Mouse (Mus musculus): Measurements from ENCODE around the gene Nr1d1. TPM values are rescaled to one million over a fixed set of nuclear protein-coding genes. Genes with fewer than 3 reads are reported as not detected.
"Not testable (repeated sequence)": the region's sequence is repeated elsewhere in the genome, so short reads cannot be mapped to it uniquely, and the experiment has no call there.

Gene Nr1d1
- total RNA-seq, 2 experiments from 2014 or later: 56.3 to 152 TPM

- H3K27ac ChIP-seq: peak overlapping the region; percentile 100
- peak overlapping the region; percentile 77 for H3K4me3 ChIP-seq
- intact Hi-C loops (cut with DNase I): no loop called here
- no peak for TF ChIP-seq CTCF (IDR thresholded peaks at IDR 0.05)
- peak; percentile 21 for DNase-seq
Measured at GRCm38 (mm10) chr11:98744456-98745019, 30.6 kb downstream of the Nr1d1 start.

DNA sequence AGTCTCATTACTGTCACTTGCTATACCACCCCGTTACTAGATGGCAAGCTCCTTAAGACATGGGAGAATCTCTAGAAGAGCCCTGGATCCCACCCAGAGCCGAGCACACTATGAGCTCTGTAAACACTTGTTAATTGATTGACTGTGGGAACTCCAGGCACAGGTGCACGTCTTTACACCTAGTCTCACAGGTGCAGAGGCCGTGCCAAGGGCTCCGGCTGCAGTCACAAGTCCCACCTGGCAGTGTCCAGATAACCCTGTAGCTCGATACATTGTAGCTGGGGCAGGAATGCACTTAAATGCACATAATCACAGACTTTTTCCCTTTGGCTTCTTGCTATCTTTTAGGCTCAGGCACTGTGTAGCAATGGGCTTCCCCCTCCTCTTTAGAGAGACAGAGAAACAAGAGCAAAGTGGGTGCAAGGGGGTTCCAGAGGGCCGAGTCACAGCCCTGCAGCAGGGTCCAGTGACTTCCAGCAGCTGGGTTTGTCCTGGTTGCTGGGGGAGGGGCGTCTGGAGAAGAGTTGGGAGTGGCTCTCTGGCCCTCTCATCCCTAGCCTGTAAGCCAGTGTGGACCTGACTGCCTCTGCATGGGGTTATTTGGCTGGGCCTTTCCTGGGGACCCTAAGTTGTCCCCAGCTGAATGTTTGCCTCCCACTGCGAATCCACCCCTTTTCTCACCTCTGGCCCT is 31.3 kb downstream of the Nr1d1 start:
- TF ChIP-seq CTCF (IDR thresholded peaks at IDR 0.05): no peak
- Histone ChIP-seq H3K27ac (peak overlapping the region; percentile 100), H3K4me3 (peak overlapping the region; percentile 77)
- peak; percentile 80 for DNase-seq
- intact Hi-C loops (cut with DNase I): no loop called here

GRCm38 (mm10) chr11:98742397-98743291 is 32.5 kb downstream of the Nr1d1 start:
- Histone ChIP-seq H3K4me3 (peak overlapping the region; percentile 77), H3K27ac (peak overlapping the region; percentile 100)
- no peak for TF ChIP-seq CTCF (IDR thresholded peaks at IDR 0.05)
- DNase-seq: peak; percentile 56
- intact Hi-C loops (cut with DNase I): no loop called here

DNA sequence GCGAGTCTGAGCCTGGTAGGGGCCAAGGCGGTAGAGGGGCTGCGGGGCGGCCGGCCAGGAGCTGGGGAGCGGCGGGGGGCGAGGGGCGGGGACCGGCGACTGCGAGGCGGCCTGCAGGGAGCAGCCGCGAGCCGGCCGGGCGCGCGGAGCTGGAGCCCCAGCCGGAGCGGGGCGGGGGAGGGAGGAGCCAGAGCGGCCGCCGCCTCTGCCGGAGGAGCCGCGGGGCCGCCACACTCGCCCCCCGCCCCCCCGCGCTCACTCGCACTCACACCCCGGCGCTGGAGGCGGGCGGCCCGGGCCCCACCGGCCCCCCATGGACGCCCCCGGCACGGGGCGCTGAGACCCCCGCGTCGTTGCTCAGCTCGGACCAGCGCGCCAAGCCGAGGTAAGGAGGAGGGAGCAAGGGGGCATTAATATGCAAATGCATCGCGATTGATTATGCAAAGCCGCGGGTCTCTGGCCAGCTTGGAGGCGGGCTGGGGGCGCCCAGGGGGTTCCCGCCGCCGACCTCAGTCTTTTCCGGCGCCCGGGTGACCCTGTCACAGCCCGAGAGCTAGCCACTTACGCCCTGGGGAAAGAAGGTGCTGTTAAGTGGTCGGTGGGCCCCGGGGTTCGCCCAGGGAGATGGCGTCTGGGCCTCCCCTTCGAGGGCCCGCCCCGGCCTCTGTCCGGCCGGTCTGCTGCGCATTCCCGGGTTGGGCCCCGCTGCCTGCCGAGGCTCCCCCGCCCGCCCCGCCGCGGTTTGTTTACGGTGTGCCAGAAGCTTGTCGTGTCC is 33.3 kb downstream of the Nr1d1 start:
- TF ChIP-seq CTCF (IDR thresholded peaks at IDR 0.05): peak; percentile 72
- Histone ChIP-seq H3K27ac (peak overlapping the region; percentile 100), H3K4me3 (peak overlapping the region; percentile 77)
- intact Hi-C loops (cut with DNase I): loop anchor here (1.0 kb wide), 1 partner anchor 44 kb away; no protein-coding TSS in a partner anchor
- peak; percentile 94 for DNase-seq

DNA sequence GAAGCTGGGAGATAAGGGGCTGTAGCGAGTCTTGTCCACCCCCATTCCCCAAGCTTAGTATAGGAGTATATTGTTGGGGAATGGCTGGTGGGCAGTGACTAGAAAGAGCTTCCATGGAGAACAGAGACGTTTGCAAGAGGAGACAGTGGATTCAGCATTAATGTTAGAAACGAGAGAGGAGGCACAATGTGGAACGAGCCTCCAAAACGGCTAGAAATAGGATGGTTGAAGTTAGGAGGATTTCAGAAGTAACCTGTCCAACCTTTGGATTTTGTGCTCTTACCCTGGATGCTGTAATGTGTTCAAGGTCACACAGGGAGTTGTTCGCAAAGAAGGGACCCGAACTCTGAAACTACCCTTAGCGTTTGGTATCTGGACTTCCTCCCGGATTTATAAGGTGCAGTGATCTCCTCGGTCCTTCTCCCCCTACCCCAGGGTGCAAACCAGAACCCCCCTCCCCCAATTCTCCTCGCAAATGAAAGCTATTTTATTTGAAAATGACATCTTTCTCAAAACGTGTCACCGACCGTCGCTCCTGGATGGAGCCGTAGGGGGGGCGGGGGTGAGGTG is 34.0 kb downstream of the Nr1d1 start:
- no peak for DNase-seq
- TF ChIP-seq CTCF (IDR thresholded peaks at IDR 0.05): no peak
- Histone ChIP-seq H3K27ac (peak overlapping the region; percentile 100), H3K4me3 (peak overlapping the region; percentile 77)
- intact Hi-C loops (cut with DNase I): loop anchor here (1.0 kb wide), 1 partner anchor 45 kb away; no protein-coding TSS in a partner anchor

DNA sequence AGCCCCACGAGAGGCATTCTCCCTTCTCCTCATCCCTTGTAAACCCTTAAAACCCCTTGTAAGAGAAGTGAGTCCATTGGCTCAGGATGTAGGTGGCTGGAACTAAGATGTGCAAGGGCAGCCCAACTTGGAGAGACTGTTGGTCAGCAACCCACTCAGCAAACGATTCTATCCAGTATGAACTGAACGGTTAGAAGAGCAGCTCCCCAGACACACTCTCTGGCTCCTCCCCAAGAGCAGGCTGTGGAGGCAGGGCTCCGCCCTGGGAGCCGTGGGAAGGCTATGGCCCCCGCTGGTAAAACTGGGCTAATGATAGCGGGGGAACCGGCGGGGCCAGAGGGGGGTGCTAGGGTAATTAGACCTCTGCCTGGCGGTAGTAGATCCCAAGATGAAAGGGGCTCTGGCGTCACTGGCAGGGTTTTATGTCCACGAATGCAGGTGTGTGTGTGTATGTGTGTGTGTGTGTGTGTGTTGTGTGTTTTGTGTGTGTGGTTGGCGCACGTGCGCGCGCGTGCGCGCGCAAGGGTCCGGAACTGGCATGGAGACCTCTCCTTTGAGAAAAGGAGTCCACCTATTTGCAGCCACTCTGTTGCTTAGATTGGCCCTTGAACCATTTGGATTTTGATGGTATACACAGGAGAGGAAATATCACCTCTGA is 34.6 kb downstream of the Nr1d1 start, which contains the start of gene Thra:
Thra (plus strand) TSS at position 246 of the 658 bp plus-strand sequence.
- intact Hi-C loops (cut with DNase I): loop anchor here (1.0 kb wide), 1 partner anchor 46 kb away; no protein-coding TSS in a partner anchor
- peak; percentile 87 for DNase-seq
- Histone ChIP-seq H3K27ac (peak within 1 kb of the TSS; percentile 100), H3K4me3 (peak within 1 kb of the TSS; percentile 77)
- TF ChIP-seq CTCF (IDR thresholded peaks at IDR 0.05): no peak

GRCm38 (mm10) chr11:98740026-98740392 is 35.1 kb downstream of the Nr1d1 start:
- no peak for TF ChIP-seq CTCF (IDR thresholded peaks at IDR 0.05)
- intact Hi-C loops (cut with DNase I): no loop called here
- H3K27ac ChIP-seq: peak overlapping the region; percentile 100
- peak; percentile 45 for DNase-seq
- H3K4me3 ChIP-seq: peak overlapping the region; percentile 77

DNA sequence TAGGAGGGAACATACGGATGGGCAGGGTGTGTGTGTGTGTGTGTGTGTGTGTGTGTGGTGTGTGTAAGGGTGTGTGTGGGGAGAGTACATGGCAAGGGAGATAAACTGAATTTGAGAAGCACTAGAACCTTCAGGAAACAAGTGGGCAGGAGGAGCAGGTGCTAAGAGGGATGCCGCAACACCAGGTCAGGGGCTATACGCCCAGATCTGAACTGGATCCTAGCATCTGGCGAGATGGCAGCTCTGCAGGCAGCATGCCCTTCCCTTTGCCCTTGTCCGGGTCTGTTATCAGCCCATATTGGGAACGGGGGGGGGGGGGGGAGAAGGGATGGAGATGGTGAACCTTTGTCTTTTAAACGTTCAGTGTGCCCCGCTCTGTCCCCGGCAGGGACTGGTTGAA is 36.2 kb downstream of the Nr1d1 start:
- Histone ChIP-seq H3K27ac (peak overlapping the region; percentile 65; the same call in 1 of the 2 replicates), H3K4me3 (no peak overlapping the region)
- no peak for TF ChIP-seq CTCF (IDR thresholded peaks at IDR 0.05)
- peak; percentile 63 for DNase-seq
- intact Hi-C loops (cut with DNase I): no loop called here

GRCm38 (mm10) chr11:98738428-98738911 is 36.7 kb downstream of the Nr1d1 start:
- no peak overlapping the region for H3K4me3 ChIP-seq
- intact Hi-C loops (cut with DNase I): no loop called here
- TF ChIP-seq CTCF (IDR thresholded peaks at IDR 0.05): no peak
- peak overlapping the region; percentile 65 for H3K27ac ChIP-seq
- peak; percentile 45 for DNase-seq

DNA sequence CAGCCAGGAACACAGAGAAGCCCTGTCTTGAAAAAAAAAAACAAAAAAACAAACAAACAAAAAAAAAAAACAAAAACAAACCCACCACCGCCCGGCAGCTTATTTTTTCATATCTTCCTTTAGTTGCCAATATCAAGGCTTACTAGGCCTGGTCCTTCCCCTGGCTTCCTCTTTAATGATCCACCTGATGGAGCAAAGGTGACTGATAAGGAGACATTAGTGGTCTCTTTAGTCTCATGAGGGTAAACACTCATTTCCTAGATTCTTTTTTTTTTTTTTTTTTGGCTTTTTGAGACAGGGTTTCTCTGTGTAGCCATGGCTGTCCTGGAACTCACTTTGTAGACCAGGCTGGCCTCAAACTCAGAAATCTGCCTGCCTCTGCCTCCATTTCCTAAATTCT is 37.9 kb downstream of the Nr1d1 start:
- intact Hi-C loops (cut with DNase I); H3K4me3 ChIP-seq; DNase-seq; H3K27ac ChIP-seq: not testable (repeated sequence)

GRCm38 (mm10) chr11:98736176-98736575 is 39.0 kb downstream of the Nr1d1 start:
- H3K4me3 ChIP-seq: no peak overlapping the region
- TF ChIP-seq CTCF (IDR thresholded peaks at IDR 0.05): no peak
- peak; percentile 7 for DNase-seq

More at GRCm38 (mm10) chr11:98736176-98736575, 39.0 kb downstream of the Nr1d1 start:
- intact Hi-C loops (cut with DNase I): no loop called here
- no peak overlapping the region for H3K27ac ChIP-seq
